Mouse (Mus musculus) embryonic stem cell, embryonic (primary cell): ENCODE measurements at regions not wholly inside any gene's neighbourhood (a gene's known extent, or its start where the extent isn't known, plus 50 kb on each side); places are given as distances from the start of the nearest gene placed in this dataset.

Experiments used
- CTCF ChIA-PET, 4 experiments: fragments of 300-600 bp in 2 of 4; fragments of 350-600 bp in 2 of 4; sonication (Branson Sonifier 250); formaldehyde crosslinking; loops; one replicate each; lab custom pipeline; 2022; ENCODE audit warnings: inconsistent platforms in 2 of 4; lab: Charles Lee
- POLR2A ChIA-PET, 4 experiments: fragments of 300-600 bp in 2 of 4; fragments of 350-600 bp in 2 of 4; sonication (Branson Sonifier 250); formaldehyde crosslinking; loops; one replicate each; lab custom pipeline; 2022; ENCODE audit warnings: antibody characterized with exemption in 4 of 4, inconsistent platforms in 1 of 4; lab: Charles Lee

DNA sequence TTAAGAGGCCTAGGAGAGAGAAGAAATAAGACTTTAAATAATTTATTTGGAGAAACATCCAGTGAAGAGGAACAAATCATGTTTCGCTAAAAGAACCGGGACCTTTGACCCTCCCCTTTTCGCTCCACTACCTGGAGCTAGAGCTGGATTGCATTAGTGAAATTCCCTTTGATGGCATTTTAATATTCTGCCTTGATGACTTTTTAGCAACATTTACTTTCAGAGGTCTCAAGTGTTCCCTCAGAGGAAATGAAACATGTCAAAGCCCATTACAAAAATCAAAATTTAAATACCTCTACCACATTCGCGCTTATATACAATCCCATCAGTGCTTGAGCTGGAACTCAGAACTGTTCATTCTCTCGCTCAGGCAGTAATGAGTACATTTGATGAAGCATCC is 297.0 kb upstream of the Gm10295 start:
- POLR2A ChIA-PET: no interaction called here
- CTCF ChIA-PET: no interaction called here

DNA sequence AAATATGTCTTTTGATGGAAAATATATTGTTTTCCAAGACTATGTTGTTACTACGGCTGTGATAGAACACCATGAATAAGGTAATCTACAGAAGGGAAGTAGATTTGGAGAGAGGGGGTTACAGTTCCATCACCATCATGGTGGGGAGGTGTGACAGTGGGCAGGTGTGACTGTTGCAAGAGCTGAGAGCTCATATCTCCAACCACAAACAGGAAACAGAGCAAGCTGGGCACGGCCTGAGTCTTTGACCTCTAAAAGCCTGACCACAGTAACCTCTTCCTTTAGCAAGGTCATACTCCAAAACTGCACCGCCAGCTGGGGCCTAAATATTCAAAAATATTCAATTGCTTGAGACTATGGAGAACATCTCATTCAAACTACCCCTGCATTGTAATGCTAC is 295.7 kb upstream of the Gm10295 start:
- ChIA-PET CTCF (interaction anchor here in 1 of 4 experiments (0.7 kb wide), 1 partner anchor 563 kb away, joined by 6 read pairs; no protein-coding TSS in a partner anchor), POLR2A (no interaction called here)

DNA sequence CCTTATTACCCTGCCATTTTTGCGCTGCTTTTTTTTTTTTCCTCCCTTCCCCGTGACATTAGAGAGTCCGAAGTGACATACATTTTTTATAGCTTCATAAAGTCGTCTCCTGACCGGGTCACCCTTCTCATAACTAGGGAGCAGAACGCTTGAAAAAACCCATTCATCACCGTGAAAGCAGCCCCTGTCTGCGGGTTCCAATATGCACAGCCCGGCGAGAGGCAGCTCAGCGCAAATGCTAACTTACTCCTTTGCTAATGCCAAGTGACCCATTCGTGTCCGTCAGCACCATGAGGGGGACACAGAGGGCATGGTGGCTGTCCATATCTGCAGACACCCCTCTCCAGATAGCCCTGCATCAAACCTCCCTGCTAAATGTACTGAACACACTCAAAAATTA is 271.8 kb upstream of the Gm10295 start:
- ChIA-PET POLR2A (no interaction called here), CTCF (no interaction called here)

DNA sequence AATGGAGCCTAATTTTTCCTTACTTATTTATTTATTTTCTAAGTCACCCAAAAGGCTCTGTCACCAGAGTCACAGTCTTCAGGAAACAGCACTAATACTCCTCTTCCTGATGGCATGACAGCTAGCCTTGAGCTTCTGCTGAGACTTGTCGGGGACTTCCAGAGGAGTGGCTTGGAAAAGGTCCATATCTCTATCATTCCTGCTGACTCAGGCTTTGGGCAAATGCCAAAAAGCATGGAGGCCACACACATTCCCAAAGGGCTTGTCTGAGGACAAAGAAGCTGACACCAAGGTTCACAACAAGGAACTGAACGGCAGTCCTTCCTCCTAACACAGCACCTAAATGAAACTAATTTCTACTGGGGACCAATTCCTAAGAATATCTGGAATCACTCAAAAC is 251.9 kb upstream of the Gm10295 start:
- CTCF ChIA-PET: no interaction called here

DNA sequence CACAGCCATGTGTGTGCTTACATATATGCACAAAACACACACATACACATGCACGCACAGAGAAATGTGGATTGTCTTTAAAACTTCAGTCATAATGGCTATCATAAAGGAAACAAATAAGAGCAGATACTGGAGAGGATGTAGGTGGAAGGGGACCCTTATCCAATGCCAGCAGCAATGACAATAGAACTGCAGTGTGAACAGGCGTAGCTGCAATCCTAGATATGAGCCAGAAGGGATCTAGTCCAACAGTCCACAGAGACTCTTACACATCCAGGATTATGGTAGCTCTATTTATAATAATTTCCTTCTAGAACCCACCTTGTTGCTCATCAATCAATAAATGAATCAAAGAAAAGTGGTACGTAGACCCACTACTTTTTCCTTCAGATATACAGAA is 245.5 kb upstream of the Gm10295 start:
- ChIA-PET CTCF (no interaction called here), POLR2A (no interaction called here)

More for the DNA sequence above, 251.9 kb upstream of the Gm10295 start:
- POLR2A ChIA-PET: no interaction called here

DNA sequence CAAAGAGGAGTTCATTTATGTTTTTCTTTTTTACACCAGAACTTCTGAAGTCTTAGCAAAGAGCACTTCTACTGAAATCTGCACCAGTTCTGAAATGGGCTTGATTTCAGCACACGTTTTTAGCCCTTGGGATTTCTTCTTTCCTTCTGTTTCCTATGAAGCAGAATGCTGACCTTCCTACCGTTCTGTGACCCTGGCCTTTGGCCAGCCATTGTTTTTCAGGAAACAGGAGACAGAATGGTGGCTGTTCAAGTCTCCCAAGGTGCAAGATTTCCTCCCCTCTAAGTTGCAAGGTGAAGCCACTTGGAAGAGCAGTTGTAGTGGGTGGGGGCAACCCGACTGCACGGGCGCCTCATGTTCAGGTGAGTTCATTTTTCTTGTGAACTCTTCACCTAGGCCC is 236.3 kb upstream of the Gm10295 start:
- ChIA-PET POLR2A (no interaction called here), CTCF (no interaction called here)

DNA sequence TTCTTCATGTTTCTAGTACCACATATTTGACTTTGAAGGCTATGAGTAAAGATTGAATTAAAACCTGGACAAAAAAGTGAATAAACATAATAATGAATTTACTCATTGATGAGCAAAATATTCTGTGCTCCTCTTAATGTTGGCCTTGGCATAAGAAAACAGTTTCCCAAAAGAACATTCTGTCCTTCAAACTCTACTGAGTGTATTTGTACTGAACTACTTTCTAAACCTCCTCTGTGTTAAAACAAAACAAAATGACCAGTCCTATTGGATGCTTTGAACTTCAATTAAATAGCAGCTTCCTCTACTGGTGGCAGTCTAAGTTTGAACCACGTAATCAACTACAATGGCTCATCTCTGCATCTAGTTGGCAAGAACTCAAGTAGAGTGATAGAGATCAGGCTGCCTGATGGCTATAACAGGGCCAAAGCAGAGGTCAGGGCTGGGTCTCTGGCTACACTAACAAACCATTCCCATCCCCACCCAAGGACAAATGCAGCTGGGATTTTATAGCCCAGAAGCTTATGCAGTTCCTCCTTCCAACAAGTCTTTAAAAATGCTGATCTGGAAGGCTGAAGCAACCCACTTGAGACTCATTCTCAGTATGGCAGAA is 232.3 kb upstream of the Gm10295 start:
- CTCF ChIA-PET: no interaction called here
- POLR2A ChIA-PET: no interaction called here

DNA sequence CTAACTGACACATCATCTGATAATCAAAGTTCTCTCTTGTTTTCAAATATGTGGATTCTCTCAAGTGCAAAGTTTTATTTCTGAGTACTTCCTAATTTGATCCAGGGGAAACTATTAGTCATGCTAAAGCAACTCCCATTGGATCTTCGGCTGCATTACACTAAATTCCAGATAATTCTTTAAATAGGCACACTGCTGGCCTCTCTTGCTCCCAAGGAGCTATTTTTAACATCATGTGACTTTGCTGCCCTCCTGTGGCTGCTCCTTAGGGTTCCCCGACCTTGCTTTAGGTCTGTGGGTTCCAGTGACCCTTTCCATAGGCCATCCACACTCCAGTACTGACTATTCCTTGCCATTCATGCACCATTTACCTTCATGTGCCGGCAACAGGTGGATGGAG is 230.5 kb upstream of the Gm10295 start:
- ChIA-PET CTCF (interaction anchor here in 1 of 4 experiments (0.6 kb wide), 1 partner anchor 198 kb away, joined by 3 read pairs; no protein-coding TSS in a partner anchor), POLR2A (no interaction called here)

DNA sequence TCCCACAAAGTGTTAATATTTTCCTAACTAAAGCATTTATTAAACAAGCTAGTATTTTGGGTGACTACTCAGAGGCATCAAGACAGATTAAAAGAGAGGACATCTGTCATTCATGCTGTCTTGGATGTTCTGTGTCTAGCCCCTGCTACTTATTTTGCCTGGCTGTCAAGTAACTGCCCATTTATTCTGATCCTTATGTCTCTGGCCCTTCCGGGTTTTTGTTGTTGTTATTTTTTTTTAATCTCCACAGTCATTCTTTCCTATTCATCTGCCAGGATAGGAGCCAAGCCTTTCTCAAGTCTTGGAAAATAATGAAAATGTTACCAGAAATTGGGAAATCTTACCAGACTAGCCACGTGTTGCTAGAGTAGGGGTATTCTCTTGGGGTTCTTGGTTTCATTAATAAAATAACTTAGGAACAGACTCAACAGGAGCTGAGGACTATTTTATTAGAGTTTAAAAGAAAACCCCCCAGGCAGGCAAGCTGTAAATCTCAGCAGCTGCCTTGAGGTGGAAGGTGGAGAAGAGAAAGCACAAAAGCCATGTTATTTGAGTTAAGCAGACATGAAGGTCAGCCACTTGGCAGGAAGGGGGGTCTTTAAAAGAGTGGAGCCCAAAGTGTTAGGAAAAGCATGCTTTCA is 209.1 kb upstream of the Gm10295 start:
- ChIA-PET CTCF (no interaction called here), POLR2A (no interaction called here)

DNA sequence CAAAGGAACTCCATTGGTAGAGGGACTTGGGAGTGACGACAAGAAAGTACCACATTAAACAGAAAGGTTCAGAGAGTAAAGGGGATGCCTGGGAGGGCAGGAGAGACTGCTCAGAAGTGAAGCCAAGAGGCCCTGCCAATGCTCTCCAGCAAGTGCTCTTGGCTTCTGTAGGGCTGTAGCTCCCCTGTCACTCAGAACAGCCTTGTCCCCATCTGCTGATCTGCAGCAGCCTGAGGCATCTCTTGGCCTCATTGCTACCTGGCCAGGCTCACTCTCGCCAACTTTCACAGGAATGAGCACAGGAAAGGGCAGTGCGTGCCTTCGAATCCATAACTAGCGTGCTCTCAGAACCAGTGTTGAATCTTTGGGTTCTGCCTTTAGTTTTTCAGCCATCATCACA is 205.2 kb upstream of the Gm10295 start:
- ChIA-PET CTCF (no interaction called here), POLR2A (no interaction called here)

DNA sequence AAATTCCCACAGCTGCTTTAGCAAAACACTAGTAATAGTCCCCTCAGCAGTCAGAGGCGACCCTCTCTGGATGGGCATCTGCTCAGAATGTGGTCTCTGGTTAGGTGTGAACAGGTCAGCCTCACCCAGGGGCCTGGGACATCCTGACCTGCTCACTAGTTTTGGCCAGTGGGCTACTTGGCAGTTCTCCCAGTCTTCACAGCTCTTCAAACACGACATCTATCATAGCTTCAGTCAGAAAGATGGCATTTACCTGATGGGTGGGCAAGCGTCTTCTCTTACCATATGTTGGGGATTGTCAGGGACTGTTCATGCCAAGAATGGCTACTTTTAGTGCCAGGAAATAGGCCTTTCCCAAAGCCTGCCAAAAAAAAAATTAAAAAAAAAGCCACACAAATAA is 204.2 kb upstream of the Gm10295 start:
- CTCF ChIA-PET: interaction anchor here in 1 of 4 experiments (0.8 kb wide), 1 partner anchor 312 kb away, joined by 3 read pairs; no protein-coding TSS in a partner anchor
- POLR2A ChIA-PET: no interaction called here

DNA sequence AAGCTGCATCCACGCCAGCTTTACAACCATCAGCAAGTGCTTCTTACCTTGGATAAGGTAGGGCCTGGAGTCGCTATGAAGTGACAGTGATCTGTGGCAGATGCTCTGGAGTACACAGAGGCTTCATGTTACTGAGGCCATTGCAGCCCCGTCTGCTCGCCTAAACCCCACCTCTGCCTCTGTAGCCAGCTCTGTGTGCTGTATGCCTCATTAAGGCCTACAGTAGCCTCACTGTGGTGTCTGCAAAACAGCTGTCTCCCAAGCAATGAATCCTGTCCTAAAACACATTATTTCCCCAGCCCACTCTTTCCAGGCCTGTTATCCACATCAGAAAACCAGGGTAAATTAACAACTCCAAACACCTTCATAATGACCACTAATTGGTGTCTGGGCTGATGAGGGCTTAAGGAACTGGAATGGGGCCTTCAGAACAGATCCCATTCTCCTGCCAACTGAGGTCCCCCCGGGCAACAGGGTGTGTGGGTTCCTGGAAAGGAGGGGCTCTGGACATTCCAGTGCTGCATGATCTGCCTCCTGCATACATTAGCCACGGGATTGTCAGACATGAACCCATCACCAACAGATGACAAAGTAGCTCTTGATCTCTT is 195.4 kb upstream of the Gm10295 start:
- CTCF ChIA-PET: no interaction called here
- POLR2A ChIA-PET: interaction anchor here in 1 of 4 experiments (1.6 kb wide), 1 partner anchor 12 kb away, joined by 3 read pairs; no protein-coding TSS in a partner anchor

DNA sequence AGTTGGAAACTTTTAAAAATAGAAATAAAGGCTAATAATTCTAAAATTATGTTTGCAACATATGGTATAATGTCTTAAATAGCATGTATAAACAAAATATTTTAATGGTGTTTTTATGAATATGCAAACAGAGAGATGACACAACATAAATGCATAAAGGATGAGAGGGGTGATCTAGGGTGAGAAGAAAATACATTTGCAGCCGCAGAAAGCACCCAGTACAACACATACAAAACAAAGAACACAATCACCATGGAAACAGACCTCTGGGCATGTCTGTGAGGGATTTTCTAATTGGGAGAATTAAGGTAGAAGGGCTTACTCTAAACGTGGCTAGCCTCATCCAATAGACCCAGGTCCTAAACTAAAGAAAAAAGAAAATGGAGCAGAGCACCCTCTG is 190.2 kb upstream of the Gm10295 start:
- ChIA-PET CTCF (no interaction called here), POLR2A (no interaction called here)

DNA sequence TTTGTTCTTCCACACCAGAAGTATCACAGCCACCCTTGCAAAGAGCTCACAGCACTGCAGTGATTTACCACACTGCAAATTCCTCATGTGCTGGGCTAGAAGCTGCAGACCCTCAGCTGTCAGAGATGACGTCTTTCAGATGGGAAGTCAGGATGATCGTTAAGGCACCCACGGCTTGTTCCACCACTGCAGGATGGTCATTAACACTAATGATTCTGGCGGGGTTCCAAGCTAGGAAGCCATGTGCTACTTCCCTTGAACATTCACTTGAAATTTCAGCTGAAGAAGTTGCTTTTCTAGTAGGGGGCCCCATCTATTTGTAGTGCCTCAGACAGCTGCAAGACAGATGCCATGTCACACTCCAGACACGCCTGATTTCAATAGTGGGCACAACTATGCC is 181.8 kb upstream of the Gm10295 start:
- ChIA-PET POLR2A (no interaction called here), CTCF (no interaction called here)

DNA sequence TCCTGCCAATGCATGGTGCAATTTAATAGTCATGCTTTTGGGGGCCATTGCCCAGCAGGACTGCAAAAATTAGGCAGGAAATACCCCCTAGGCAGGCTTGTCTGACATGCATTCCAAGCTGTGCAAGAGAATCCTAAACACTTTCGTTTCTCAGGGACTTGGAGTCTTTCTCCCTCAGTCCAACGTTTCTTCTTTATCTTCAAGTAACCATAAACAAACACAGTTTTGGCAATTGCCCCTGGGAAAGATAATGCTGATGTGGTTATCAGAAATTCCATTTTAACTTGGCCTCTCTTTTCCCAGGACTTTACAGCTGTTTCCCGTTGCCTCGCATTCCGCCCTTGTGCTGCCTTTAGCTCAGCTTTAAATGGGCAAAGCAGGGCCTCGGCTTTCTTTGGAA is 180.2 kb upstream of the Gm10295 start:
- CTCF ChIA-PET: no interaction called here
- POLR2A ChIA-PET: no interaction called here

DNA sequence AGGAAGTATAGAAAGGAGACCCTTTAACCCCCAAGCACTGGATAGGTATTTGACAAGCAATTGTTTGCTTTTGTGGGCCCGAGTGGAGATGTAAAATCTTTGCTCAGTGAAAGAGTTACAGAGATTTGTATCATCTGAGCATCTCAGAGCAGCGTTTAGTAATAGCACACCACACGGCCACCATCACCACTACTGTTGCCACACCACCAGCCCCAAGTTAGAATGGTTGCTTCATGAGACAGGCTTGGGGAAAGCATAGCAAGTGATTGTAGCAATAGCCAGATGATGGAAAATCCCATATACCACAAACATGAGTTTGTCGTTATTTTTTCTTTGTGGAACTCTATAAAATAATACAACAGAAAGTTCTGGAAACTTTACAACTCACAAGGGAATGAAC is 179.6 kb upstream of the Gm10295 start:
- CTCF ChIA-PET: no interaction called here
- POLR2A ChIA-PET: interaction anchor here in 1 of 4 experiments (0.6 kb wide), 1 partner anchor 51 kb away, joined by 6 read pairs; no protein-coding TSS in a partner anchor

DNA sequence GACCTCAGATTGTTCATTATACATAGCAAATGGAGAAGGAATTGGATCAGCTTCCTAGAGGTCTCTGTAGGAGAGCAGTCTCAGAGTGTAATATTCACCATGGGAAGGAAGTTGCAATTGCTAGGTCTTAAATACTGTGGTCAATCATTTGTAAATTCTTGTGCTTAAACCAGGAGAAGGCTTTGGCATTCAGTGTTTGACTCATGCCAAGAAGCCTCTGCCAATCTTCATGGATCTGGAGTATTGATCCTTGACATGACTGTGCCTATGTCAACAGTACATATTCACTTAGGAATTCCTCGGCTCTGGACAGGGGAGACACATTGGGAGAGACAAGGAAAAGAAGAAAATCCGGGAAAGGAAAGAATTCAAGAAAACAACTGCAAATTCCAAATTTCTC is 174.9 kb upstream of the Gm10295 start:
- ChIA-PET CTCF (no interaction called here), POLR2A (no interaction called here)

DNA sequence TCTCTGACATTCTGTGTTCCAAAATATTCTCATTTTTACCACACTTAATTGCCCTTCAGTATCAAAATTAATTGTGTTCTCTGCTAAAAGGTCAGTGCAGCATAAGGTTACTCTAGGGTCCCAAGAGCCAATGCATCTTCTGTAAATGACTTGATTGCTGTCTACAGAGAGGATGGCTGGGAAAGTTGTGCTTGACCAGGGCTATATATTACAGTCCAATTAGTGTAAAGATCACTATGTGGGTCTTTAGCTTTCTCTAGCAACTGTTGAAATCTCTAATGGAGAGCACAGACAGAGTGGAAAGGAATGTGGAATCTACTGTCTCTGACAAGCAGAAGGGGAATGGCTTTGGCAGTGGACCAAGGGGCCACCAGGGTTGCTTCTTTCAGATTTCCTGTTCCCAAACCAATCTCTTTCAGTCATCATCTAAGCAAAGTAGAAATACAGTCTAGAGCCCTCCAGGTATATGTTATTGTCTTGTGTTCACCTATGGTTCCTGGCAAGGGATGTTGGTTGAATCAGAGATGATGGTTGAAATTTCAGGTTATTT is 173.4 kb upstream of the Gm10295 start:
- POLR2A ChIA-PET: no interaction called here
- CTCF ChIA-PET: no interaction called here

DNA sequence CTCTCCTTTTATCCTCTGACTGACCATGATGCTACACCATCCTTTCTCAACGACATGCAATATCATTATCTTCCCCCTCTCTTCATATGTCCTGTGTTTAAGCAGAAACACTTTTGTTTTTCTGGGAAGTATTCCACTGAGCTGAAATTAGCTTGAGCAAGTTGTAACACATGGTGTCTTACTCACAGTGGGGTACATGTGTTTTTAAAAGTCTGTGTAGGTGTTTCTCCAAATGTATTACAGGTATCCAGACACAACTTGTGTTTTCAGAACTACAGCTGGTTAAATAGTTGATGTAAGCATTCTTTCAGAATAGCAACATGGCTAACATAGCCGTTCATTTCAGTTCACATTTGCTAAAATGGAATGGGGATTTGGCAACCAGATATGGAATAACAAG is 172.8 kb upstream of the Gm10295 start:
- POLR2A ChIA-PET: no interaction called here
- CTCF ChIA-PET: no interaction called here

DNA sequence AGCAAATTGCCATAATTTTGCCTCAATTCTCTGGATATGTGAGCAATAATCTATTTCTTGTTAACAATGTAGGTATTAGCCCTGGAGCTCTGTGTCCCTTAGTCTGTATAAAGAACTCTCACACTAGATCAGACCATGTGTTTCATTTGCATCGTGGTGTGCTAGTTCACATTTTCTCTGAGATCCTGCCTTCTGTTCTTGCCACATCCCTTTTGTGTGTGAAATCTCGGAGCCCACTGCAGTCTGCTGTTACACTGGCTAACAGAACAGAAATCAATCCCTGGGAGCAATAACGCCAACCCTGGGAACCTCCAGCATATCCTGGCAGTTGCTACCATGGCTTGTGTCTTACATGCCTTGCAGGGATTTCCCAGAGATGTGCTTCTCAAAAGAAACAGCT is 156.1 kb upstream of the Gm10295 start:
- CTCF ChIA-PET: no interaction called here
- POLR2A ChIA-PET: no interaction called here
